Mouse (Mus musculus) heart, postnatal 0 days (tissue): Measurements from ENCODE around the gene Cobll1. TPM values are rescaled to one million over a fixed set of nuclear protein-coding genes. Genes with fewer than 3 reads are reported as not detected.

ENCODE experiments used
- ATAC-seq: fragments of 200-750 bp; cut with Nextera tagmentation; 2 replicates; pipeline ENCODE4 v1.8.0; 2017; ENCODE audit warnings: low read depth, moderate number of reproducible peaks, moderate library complexity; ENCODE audit not compliant: insufficient read depth
- DNase-seq: peaks from one replicate; pipeline ENCODE4 v3.0.0-alpha.2; 2016; ENCODE audit warnings: low spot score
- H3K27ac ChIP-seq: fragments of 300-500 bp; sonication (generic); 2 replicates; pipeline ENCODE4 v1.5.1; 2014; ENCODE audit warnings: low read depth, mild to moderate bottlenecking
- H3K27me3 ChIP-seq: fragments of 300-500 bp; sonication (generic); 2 replicates; pipeline ENCODE4 v1.6.1; 2014; ENCODE audit warnings: low read length, mixed read lengths; ENCODE audit not compliant: control insufficient read depth, insufficient read depth
- H3K36me3 ChIP-seq: fragments of 300-500 bp; sonication (generic); replicated peaks from 2 replicates; pipeline ENCODE4 v1.6.1; 2014; ENCODE audit warnings: low read length, mixed read lengths; ENCODE audit not compliant: control insufficient read depth, insufficient read depth
- H3K4me1 ChIP-seq: fragments of 300-500 bp; sonication (generic); 2 replicates; pipeline ENCODE4 v1.6.1; 2014; ENCODE audit warnings: antibody characterized with exemption; ENCODE audit not compliant: control insufficient read depth, insufficient read depth
- H3K4me2 ChIP-seq: fragments of 300-500 bp; sonication (generic); 2 replicates; pipeline ENCODE4 v1.6.1; 2014; ENCODE audit warnings: low read depth, mild to moderate bottlenecking, low read length, moderate library complexity
- H3K4me3 ChIP-seq: fragments of 300-500 bp; sonication (generic); 2 replicates; pipeline ENCODE4 v1.5.1; 2014; ENCODE audit warnings: low read depth, low read length
- H3K9ac ChIP-seq: fragments of 300-500 bp; sonication (generic); replicated peaks from 2 replicates; pipeline ENCODE4 v1.6.1; 2014; ENCODE audit warnings: low read depth, low read length, mixed read lengths
- H3K9me3 ChIP-seq: fragments of 300-500 bp; sonication (generic); replicated peaks from 2 replicates; pipeline ENCODE4 v1.6.1; 2016; ENCODE audit warnings: low read length; ENCODE audit not compliant: control insufficient read depth
- CTCF ChIP-seq: IDR thresholded peaks from 2 replicates; pipeline ENCODE4 v1.5.1; 2016; ENCODE audit warnings: antibody characterized with exemption, control low read depth, low read depth
- EP300 ChIP-seq: IDR thresholded peaks from 2 replicates; pipeline ENCODE4 v1.6.1; 2016; ENCODE audit warnings: antibody characterized with exemption, low read depth
- WGBS: fragments of 180-500 bp; shearing (Covaris S2); extraction: QIAGEN DNeasy Blood & Tissue Kit; methylation state at CpG from one replicate; pipeline ENCODE4 v1.1.7; 2014; 5-methylcytosine and 5-hydroxymethylcytosine counted together
- polyA plus RNA-seq: library from polyadenylated mRNA; unstranded; fragments of >200 nt; fragmentation: Nextera tagmentation; extraction: Ambion mirVana; gene quantifications from 2 replicates; pipeline ENCODE4 v1.2.1, GENCODE M21; 2015
- total RNA-seq: library from RNA; depleted of rRNA; stranded (reverse); fragments of >200 nt; gene quantifications from 2 replicates; pipeline ENCODE4 v1.2.3, GENCODE M21; 2014; ENCODE audit warnings: low replicate concordance

Gene Cobll1
- total and polyA plus RNA-seq, 2 experiments from 2014 or later: 8.6 to 11.0 TPM

DNA sequence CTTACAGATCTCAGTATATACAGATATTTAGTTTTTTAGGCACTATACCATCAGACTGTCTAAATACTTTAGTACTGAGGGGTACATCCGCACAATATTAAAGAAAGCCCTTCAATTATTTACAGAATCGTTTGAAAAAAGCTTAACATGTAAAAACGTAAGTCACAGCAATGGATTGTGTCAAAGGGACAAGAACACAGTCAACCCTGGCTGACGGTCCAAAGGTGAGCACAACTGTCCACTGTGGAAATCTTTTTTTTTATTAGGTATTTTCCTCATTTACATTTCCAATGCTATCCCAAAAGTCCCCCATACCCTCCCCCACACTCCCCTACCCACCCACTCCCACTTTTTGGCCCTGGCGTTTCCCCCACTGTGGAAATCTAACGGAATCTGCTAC is 67.1 kb downstream of the Cobll1 start:
- Histone ChIP-seq H3K9me3 (no peaks in the 10 kb centered on the region), H3K4me2 (no peak overlapping the region), H3K4me3 (no peak overlapping the region), H3K9ac (no peak overlapping the region), H3K27me3 (no peaks in the 10 kb centered on the region), H3K27ac (no peak overlapping the region), H3K4me1 (no peaks in the 10 kb centered on the region), H3K36me3 (no peaks in the 10 kb centered on the region)
- WGBS: 93% methylated on average over 6 of the region's 6 CpGs
- no peak for TF ChIP-seq CTCF
- TF ChIP-seq EP300: no peak
- DNase-seq (no peak), ATAC-seq (no peak)

DNA sequence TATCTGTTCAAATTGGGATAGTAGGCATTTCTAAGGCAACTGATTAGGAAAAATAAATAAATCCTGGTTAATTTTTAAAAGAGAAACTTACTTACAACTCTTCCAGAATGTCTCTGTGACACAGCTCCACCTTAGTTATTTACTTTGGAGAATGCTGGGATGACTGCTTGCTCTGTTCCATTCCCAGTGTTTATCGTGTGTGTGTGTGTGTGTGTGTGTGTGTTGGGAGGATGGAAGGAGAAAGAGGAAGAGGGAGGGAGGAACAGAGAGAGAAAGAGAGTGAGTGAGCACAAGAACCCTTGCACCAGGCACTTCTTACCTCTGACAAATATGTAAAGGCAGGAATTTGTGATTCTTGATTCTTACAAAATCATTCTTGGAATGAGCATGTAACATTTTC is 67.7 kb downstream of the Cobll1 start:
- no peaks in the 10 kb centered on the region for H3K4me1 ChIP-seq
- H3K27me3 ChIP-seq: no peaks in the 10 kb centered on the region
- H3K4me3 ChIP-seq: no peak overlapping the region
- H3K4me2 ChIP-seq: no peak overlapping the region
- TF ChIP-seq CTCF (no peak), EP300 (no peak)
- ATAC-seq (no peak), DNase-seq (no peak)
- H3K9me3 ChIP-seq: no peaks in the 10 kb centered on the region
- no peaks in the 10 kb centered on the region for H3K36me3 ChIP-seq
- no peak overlapping the region for H3K9ac ChIP-seq
- H3K27ac ChIP-seq: no peak overlapping the region
- WGBS: 56% methylated on average over 1 of the region's 1 CpGs

DNA sequence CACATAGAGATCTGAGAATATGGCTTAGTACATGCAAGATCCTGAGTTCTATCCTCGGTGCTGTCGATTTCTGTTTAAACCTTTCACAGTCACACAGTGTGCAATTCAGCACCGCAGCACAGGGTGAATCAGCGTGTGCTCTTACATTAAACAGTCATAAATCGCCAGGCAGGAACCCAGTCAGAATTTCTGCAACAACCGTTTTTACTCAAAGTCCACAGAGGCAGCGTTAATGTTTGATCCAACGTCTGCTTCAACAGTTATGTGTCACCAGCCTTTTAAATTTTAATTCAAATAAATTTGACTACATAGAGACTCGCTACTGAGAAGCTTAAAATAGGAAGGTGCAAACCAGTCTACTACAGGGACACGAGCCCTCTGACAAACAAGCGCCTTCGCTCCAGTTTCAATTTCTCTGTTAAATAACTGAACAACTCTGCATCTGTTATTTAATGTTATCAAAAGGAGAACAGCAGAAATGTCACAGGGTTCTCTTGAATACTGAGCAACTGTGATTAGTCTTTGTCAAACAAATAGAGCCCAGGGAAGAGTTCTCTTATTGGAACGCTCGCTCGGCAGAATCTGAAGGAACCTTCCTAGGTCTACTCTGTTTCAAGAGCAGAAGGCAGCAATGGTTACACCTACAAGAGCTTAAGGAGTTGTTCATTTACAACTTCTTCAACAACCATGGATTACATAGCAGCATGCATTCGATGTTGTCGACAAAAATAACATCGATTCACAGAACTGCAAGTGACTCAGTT is 68.3 kb downstream of the Cobll1 start:
- no peaks in the 10 kb centered on the region for H3K4me1 ChIP-seq
- ATAC-seq: no peak
- no peak overlapping the region for H3K4me3 ChIP-seq
- no peaks in the 10 kb centered on the region for H3K9me3 ChIP-seq
- no peak overlapping the region for H3K9ac ChIP-seq
- no peaks in the 10 kb centered on the region for H3K36me3 ChIP-seq
- DNase-seq: no peak
- no peak for TF ChIP-seq CTCF
- no peak for TF ChIP-seq EP300
- 84% methylated on average over 18 of the region's 18 CpGs for WGBS
- no peak overlapping the region for H3K4me2 ChIP-seq
- no peak overlapping the region for H3K27ac ChIP-seq
- H3K27me3 ChIP-seq: no peaks in the 10 kb centered on the region

DNA sequence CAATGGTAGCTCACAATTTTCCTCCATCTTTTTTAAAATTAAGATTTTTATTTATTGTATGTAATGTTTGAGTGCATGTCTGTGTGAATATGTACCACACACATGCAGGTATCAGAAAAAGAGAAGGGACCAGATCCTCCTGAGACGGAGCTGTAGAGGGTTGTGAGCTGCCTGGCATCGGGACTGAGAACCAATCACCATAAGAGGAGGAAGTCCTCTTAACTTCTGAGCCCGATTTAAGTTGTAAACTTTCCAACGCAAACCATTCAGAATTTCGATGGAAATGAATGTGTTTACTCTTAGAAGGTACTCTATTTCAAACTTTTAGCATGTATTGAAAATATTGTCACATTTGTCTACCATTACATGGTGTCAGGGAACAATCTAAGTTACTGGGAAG is 68.9 kb downstream of the Cobll1 start:
- ATAC-seq: no peak
- Histone ChIP-seq H3K9me3 (no peaks in the 10 kb centered on the region), H3K27ac (no peak overlapping the region), H3K4me2 (no peak overlapping the region), H3K36me3 (no peaks in the 10 kb centered on the region), H3K9ac (no peak overlapping the region), H3K27me3 (no peaks in the 10 kb centered on the region), H3K4me3 (no peak overlapping the region), H3K4me1 (no peaks in the 10 kb centered on the region)
- 96% methylated on average over 5 of the region's 5 CpGs for WGBS
- TF ChIP-seq EP300 (no peak), CTCF (no peak)
- DNase-seq: no peak

DNA sequence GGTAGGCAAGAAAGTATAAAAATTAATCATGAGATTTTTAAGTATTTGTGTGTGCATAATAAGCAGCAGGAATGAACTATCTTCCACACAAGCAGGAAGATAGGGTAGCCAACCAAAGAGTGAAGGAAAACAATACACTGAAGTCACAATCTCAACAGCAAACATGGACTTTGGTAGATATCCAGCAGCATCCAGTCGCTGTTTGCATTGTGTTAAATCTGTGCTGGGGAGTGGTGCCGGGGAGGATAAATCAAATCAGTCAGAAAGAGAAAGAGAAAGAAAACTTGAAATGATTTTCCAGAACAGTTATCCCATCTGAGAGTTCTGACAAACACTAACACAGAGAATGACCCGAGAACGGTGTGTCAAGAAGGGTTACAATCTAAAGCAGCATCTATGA is 75.2 kb downstream of the Cobll1 start:
- no peaks in the 10 kb centered on the region for H3K36me3 ChIP-seq
- H3K4me3 ChIP-seq: no peak overlapping the region
- no peak for ATAC-seq
- TF ChIP-seq EP300 (no peak), CTCF (no peak)
- H3K4me2 ChIP-seq: no peak overlapping the region
- H3K9ac ChIP-seq: no peak overlapping the region
- H3K9me3 ChIP-seq: no peaks in the 10 kb centered on the region
- WGBS: 67% methylated on average over 4 of the region's 4 CpGs
- no peak for DNase-seq
- H3K27ac ChIP-seq: no peak overlapping the region
- no peaks in the 10 kb centered on the region for H3K27me3 ChIP-seq
- no peaks in the 10 kb centered on the region for H3K4me1 ChIP-seq

DNA sequence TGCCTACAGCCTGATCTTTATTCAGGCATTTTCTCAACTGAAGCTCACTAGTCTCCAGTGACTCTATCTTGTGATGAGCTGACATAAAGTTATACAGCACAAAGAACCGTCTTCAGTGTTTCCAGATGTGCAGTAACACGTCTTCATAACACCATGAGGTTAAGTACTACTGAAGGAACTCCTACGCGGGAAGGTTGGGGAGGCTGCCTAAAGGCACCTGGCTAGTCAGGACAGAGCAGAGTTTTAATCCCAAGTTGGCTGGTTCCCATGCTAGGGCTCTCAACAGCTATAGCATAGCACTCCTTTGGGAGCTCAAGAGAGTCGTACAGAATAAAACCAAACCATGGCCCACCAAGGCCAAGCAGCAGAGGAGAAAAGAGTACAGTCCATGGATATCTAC is 76.6 kb downstream of the Cobll1 start:
- Histone ChIP-seq H3K9me3 (no peaks in the 10 kb centered on the region), H3K36me3 (no peaks in the 10 kb centered on the region), H3K4me2 (no peak overlapping the region), H3K27ac (no peak overlapping the region), H3K9ac (no peak overlapping the region), H3K4me1 (no peaks in the 10 kb centered on the region), H3K4me3 (no peak overlapping the region), H3K27me3 (no peaks in the 10 kb centered on the region)
- DNase-seq: no peak
- TF ChIP-seq CTCF: no peak
- no peak for TF ChIP-seq EP300
- 85% methylated on average over 5 of the region's 5 CpGs for WGBS
- ATAC-seq: no peak
